Mouse (Mus musculus) small intestine, adult 2 months (tissue): ENCODE measurements around the gene Cpox.

Source experiments
- CTCF ChIP-seq: fragments of 200-500 bp; IDR thresholded peaks from 2 replicates; pipeline ENCODE4 v1.5.1; 2012; ENCODE audit warnings: low read depth, mild to moderate bottlenecking, control low read depth, inconsistent platforms, low read length, moderate library complexity, mixed read lengths; ENCODE audit not compliant: insufficient replicate concordance, insufficient read length; ENCODE audit errors: extremely low read depth
- POLR2A ChIP-seq: fragments of 200-500 bp; IDR thresholded peaks from 2 replicates; pipeline ENCODE4 v1.6.1; 2012; ENCODE audit warnings: low read depth, mild to moderate bottlenecking, control low read depth, inconsistent platforms, low read length, moderate library complexity

GRCm38 (mm10) chr16:58707276-58707905 lies 37.3 kb downstream of the Cpox start:
- TF ChIP-seq CTCF: no peak
- TF ChIP-seq POLR2A: no peak
